Mouse (Mus musculus) bone marrow, adult 2 months (tissue): ENCODE data around the gene Sergef.

Experiments used
- CTCF ChIP-seq: fragments of 200-500 bp; IDR thresholded peaks from 2 replicates; pipeline ENCODE4 v1.5.1; 2011; ENCODE audit warnings: low read length, control low read depth; ENCODE audit not compliant: control insufficient read depth, insufficient read depth
- POLR2A ChIP-seq: fragments of 200-500 bp; IDR thresholded peaks from 2 replicates; pipeline ENCODE4 v1.6.1; 2011; ENCODE audit warnings: low read depth, mild to moderate bottlenecking, control low read depth, low read length, borderline replicate concordance; ENCODE audit not compliant: control insufficient read depth

DNA sequence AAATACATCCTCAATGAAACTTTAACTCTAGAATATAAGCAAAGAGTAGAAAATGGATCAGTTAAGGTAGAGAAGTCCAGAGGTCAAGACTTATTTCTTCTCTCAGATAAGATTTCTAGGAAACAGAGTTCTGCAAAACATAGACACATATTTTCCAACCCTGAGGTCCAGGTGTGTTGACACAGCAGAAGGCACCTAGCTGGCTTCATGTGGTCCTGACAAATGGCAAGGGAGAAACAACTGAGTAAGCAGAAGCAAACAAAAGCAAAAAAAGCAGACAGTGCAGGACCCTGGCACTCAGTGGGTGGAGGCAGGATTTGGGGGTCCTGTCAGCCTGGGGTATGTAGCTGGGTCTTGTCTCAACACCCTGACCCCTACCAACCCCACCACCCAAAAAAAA lies 41.1 kb upstream of the Sergef start:
- TF ChIP-seq CTCF (no peak), POLR2A (no peak)
